Mouse (Mus musculus) megakaryocyte, embryonic 14.5 days (primary cell): ENCODE results near the gene Lrch1. TPM values are rescaled to one million over a fixed set of nuclear protein-coding genes. Genes with fewer than 3 reads are reported as not detected.

Source experiments
- H3K27me3 ChIP-seq: replicated peaks from 2 replicates; pipeline ENCODE3; 2012; ENCODE audit warnings: inconsistent platforms
- H3K36me3 ChIP-seq: replicated peaks from 2 replicates; pipeline ENCODE3; 2012; ENCODE audit warnings: low read length, inconsistent platforms, mixed read lengths
- H3K4me1 ChIP-seq: 2 replicates; pipeline ENCODE4 v1.6.1; 2012; ENCODE audit warnings: inconsistent platforms
- H3K4me3 ChIP-seq: replicated peaks from 2 replicates; pipeline ENCODE3; 2012; ENCODE audit warnings: moderate library complexity, mild to moderate bottlenecking, inconsistent platforms
- H3K9me3 ChIP-seq: 2 replicates; pipeline ENCODE4 v1.6.1; 2012; ENCODE audit warnings: inconsistent platforms
- FLI1 ChIP-seq: IDR thresholded peaks from 2 replicates; pipeline ENCODE4 v1.6.1; 2012; ENCODE audit warnings: low read length, inconsistent platforms, mixed read lengths
- GATA1 ChIP-seq: IDR thresholded peaks from 3 replicates; pipeline ENCODE4 v1.6.1; 2012; ENCODE audit warnings: mixed read lengths, low read length, inconsistent platforms, borderline replicate concordance
- polyA plus RNA-seq: library from polyadenylated mRNA; stranded (reverse); fragments of >175 nt; gene quantifications from 2 replicates; pipeline ENCODE4 v1.2.3, GENCODE M21; 2012; ENCODE audit warnings: low replicate concordance; ENCODE audit not compliant: insufficient read depth

Gene Lrch1
- polyA plus RNA-seq, 1 experiment, result 1.9 TPM

DNA sequence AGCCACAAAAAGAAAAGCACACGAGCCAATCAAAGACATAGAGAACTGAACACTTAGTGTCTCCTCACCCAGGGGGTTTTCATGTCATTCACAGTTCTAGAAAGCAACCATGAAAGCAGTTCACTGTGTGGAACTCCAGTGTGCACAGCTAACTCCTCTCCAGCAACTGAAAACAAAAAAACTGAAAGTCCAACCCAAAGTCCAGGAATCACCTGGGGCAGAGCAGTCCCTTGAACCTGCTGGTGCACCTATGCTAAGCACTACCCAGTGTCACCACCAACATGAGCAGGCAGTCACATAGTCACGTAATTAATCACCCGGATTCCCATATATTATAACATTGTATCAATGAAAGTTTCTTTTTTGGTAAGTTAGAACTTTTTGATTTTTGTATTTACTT, 23.2 kb downstream of the Lrch1 start:
- H3K4me1 ChIP-seq, result peaks cover 13% of the 10 kb centered on the region
- peaks cover 10% of the 10 kb centered on the region for H3K9me3 ChIP-seq
- no peak for TF ChIP-seq GATA1
- no peak for TF ChIP-seq FLI1
- H3K36me3 ChIP-seq, result peaks cover 15% of the 10 kb centered on the region
- H3K4me3 ChIP-seq, result no peak overlapping the region
- no peaks in the 10 kb centered on the region for H3K27me3 ChIP-seq

DNA sequence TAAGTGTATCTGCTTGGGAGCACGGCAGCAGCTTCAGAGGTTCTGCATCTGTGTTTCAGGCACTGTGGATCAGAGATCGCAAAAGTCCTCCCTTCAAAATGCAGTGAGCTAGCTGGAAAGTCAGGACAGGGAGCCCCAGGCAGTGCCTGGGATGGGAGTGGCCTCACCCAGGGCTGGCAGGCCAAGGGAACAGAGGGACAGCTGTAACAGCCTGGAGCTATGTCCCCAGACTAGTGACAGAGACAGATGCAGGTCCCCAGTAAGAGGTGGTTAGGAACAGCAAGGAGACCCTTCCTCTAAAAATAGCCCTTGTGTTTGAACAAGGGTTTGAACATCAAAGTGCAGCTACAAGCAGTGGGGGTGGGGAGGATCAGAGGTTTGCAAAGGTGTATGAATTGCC, 23.6 kb downstream of the Lrch1 start:
- Histone ChIP-seq H3K27me3 (no peaks in the 10 kb centered on the region), H3K36me3 (peaks cover 15% of the 10 kb centered on the region), H3K4me3 (no peak overlapping the region), H3K4me1 (peaks cover 13% of the 10 kb centered on the region), H3K9me3 (peaks cover 10% of the 10 kb centered on the region)
- TF ChIP-seq GATA1 (no peak), FLI1 (no peak)

DNA sequence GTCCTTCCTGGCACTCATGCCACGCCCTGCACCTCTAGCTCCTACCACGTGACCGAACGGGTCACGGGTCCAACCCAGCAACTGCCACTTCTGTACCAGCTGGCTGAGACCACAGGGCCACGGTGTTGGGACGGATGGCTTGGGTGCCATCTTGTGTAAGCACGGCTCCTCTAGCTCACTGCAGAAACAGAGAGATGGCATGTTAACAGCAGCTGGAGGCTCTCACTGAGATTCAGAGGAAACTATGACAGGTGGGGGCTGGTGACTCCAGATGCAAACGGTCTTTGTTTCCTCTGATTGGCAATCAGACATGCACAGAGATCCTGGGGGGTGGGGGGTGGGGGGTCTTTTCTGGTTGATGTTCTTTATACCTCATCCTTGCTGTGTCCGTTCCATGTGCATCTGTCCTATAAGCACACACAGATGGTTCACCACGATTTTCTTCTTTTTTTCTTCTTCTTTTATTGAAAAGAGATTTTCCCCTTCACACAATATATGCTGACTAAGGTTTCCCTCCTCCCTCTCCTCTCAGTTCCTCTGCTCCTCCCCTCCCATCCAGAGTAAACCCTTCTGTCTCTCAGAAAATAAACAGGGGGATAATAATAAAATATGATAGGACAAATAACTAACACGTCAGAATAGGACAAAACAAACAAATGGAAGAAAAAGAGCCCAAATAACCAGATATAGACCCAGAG, 25.5 kb downstream of the Lrch1 start:
- H3K27me3 ChIP-seq, result no peaks in the 10 kb centered on the region
- peaks cover 10% of the 10 kb centered on the region for H3K9me3 ChIP-seq
- TF ChIP-seq GATA1 (no peak), FLI1 (no peak)
- peaks cover 15% of the 10 kb centered on the region for H3K36me3 ChIP-seq
- H3K4me1 ChIP-seq, result peaks cover 27% of the 10 kb centered on the region
- no peak overlapping the region for H3K4me3 ChIP-seq

DNA sequence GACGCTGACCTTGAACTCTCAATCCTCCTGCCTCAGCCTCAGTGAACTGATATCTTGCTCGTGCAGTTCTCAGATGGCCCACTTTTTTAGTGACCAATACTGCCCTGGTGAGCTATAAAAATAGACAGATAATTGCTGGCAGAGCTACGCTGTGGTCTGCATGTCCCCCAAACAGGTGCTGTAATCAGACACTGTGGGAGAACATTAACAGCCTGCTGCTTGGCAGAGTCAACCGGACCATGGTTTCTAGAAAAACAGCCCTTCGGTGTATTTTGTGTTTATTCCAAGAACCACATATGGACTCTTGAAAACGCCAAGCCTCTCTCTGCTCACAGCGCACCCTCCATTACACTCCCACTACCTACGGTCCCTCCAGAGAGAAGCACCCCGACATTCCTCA, 26.2 kb downstream of the Lrch1 start:
- TF ChIP-seq FLI1 (no peak), GATA1 (no peak)
- peaks cover 27% of the 10 kb centered on the region for H3K4me1 ChIP-seq
- H3K36me3 ChIP-seq, result peaks cover 15% of the 10 kb centered on the region
- H3K9me3 ChIP-seq, result peaks cover 10% of the 10 kb centered on the region
- no peaks in the 10 kb centered on the region for H3K27me3 ChIP-seq
- H3K4me3 ChIP-seq, result no peak overlapping the region

DNA sequence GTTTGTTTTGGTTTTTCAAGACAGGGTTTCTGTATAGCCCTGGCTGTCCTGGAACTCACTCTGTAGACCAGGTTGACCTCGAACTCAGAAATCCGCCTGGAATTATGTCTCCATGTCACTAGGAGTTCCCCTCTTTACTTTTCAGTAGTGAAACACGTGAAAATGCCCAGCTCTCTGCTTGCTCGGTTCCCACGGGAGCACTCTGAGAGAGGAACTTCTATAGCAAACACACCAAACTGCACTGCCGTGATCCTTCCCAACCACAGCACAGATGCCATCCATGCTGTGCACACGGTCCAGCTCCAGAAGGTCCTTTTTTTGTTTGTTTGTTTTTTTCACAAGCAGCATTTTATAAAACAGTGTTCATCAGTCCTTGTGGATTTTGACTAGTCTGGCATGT, 28.5 kb downstream of the Lrch1 start:
- Histone ChIP-seq H3K4me1 (peaks cover 27% of the 10 kb centered on the region), H3K9me3 (no peaks in the 10 kb centered on the region), H3K4me3 (no peak overlapping the region), H3K36me3 (peaks cover 2% of the 10 kb centered on the region), H3K27me3 (no peaks in the 10 kb centered on the region)
- TF ChIP-seq GATA1, result no peak
- no peak for TF ChIP-seq FLI1

DNA sequence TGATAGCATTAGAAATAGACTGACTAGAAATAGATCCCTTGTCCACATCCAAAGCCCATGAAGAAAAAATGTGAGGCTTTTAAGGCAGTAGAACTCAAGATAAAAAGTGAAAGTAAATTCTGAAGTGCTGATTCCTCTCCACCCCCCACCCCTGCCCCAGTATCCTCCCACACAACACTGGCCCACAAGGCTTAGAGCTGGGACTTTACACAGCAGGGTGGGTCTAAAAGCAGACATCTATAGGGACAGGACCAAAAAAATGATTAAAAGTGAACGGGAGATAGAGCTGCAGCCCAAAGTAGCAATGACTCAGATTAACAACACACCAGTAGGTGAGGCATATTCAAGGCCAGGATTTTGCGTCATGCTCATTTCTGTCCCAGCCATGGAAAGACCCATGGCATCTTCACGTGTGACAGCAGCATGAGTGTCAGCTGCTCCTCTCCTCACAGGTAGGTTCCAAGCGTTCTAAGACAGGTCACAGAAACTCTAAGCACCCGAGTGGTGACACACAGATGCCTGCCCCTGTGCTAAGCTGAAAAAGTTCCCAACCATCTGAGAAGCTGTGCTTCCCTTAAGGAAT, 29.1 kb downstream of the Lrch1 start:
- Histone ChIP-seq H3K36me3 (peaks cover 2% of the 10 kb centered on the region), H3K4me1 (peaks cover 31% of the 10 kb centered on the region), H3K27me3 (no peaks in the 10 kb centered on the region), H3K4me3 (peak overlapping the region; percentile 57), H3K9me3 (no peaks in the 10 kb centered on the region)
- TF ChIP-seq GATA1, result no peak

DNA sequence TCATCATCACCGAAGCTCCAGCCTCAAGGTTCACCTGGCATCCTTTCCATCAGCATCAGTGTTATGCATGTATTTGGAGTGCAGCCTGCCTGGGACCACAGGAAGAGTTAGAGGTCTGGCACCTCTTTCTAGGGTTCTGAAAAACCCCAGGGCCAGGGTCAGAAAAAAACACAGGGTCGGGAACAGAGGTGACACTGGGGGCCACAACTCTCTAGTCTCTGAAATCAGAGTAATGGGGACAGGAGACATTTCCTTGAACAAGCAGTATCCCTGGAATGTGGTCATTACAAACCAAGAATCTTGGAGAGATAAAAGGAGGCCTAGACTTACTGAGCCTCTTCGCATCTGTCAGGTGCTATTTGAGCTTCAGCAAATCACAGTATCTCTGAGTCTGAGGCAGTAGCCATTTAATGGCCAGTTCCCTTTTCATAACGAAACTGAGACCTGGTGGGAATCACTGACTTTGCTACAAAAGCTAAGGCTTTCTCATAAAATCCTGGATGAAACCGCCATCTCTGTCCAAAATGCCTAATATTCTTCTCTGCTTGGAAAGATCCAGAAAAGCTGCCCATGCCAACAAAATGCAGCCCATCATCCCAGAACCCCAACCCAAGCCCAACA, 30.1 kb downstream of the Lrch1 start:
- no peaks in the 10 kb centered on the region for H3K9me3 ChIP-seq
- TF ChIP-seq FLI1, result no peak
- TF ChIP-seq GATA1, result no peak
- no peak overlapping the region for H3K4me3 ChIP-seq
- peaks cover 31% of the 10 kb centered on the region for H3K4me1 ChIP-seq
- no peaks in the 10 kb centered on the region for H3K27me3 ChIP-seq
- H3K36me3 ChIP-seq, result peaks cover 2% of the 10 kb centered on the region

DNA sequence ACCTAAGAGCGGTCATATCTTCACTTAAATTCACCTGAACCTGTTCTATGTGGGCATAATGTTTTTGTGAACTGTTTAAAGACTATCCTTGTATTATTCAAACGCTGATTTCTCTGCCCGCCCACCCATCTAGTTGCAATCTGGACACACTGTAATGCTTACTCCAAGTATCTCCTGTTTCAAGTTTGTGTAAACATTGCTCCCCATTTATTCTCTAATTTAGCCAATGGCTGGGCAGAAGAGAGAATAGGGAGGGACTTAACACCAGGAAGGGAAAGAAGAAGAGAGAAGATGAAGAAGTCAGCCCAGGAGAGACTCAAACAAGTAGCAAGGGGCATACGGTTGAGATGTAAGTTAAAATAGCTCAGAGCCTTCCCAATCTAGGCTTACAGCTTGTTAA, 31.0 kb downstream of the Lrch1 start:
- H3K4me1 ChIP-seq, result peaks cover 26% of the 10 kb centered on the region
- no peaks in the 10 kb centered on the region for H3K27me3 ChIP-seq
- H3K9me3 ChIP-seq, result no peaks in the 10 kb centered on the region
- no peaks in the 10 kb centered on the region for H3K36me3 ChIP-seq
- TF ChIP-seq FLI1 (no peak), GATA1 (no peak)
- H3K4me3 ChIP-seq, result no peak overlapping the region

DNA sequence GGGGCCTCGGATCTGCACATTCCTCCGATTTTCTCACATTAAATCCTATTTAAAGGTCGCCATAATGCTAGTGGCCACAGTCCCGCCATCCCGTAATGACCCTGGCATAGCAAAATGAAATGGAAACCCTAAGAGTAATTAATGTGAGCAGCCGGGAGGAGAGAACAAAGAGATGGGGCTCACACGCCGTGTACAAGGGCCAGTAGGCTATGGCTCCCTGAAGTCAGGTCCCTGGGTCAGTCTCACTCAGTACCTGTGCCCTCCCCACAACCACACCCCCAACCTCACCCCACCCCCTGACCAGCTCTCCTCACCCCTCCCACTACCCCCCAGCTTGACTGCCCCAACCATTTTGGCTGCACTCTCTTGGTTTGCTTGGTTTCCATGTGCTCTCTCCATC, 31.6 kb downstream of the Lrch1 start:
- peaks cover 32% of the 10 kb centered on the region for H3K4me1 ChIP-seq
- no peaks in the 10 kb centered on the region for H3K36me3 ChIP-seq
- H3K27me3 ChIP-seq, result no peaks in the 10 kb centered on the region
- no peak overlapping the region for H3K4me3 ChIP-seq
- TF ChIP-seq GATA1, result no peak
- no peak for TF ChIP-seq FLI1
- H3K9me3 ChIP-seq, result no peaks in the 10 kb centered on the region

DNA sequence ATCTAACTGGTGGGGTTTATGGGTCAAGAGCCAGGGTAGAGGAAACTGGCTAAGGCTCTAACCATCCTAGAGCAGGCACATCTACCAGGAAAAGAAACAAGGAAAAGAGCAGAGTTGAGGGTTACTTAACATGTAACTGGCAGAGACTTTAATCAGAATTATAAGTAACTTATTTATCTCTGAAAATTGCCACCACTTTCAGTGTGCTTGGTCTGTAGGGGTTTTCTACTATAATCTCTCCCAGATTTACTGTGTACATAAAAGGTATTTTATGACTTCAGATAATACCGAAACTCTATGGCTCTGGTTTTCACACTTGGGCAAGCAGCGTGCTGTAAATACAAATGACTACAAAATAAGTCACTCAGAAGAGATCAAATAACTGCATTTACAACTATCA, 32.0 kb downstream of the Lrch1 start:
- Histone ChIP-seq H3K27me3 (no peaks in the 10 kb centered on the region), H3K4me1 (peaks cover 32% of the 10 kb centered on the region), H3K4me3 (no peak overlapping the region), H3K36me3 (no peaks in the 10 kb centered on the region), H3K9me3 (no peaks in the 10 kb centered on the region)
- TF ChIP-seq FLI1 (no peak), GATA1 (no peak)

DNA sequence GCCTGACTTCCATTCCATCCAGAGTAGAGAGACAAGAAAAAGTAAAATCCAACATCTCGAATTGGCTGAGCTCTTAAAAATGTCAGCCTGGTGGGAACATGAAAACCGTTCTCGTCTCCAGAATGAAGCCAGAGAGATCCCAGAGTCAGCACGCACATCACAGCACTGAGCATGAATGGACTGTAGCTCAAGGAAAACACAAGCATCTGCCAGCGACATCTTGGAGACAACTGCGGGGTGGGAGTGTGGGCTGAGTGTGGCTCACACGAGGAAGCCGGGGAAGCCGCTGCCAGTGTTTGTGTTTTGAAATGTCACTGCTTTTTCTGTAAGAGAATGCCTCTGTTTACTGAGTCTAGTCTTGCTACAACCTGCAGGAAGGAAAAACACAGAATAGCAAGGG, 32.7 kb downstream of the Lrch1 start:
- no peak for TF ChIP-seq GATA1
- TF ChIP-seq FLI1, result no peak
- no peaks in the 10 kb centered on the region for H3K36me3 ChIP-seq
- H3K9me3 ChIP-seq, result no peaks in the 10 kb centered on the region
- peaks cover 32% of the 10 kb centered on the region for H3K4me1 ChIP-seq
- no peak overlapping the region for H3K4me3 ChIP-seq
- H3K27me3 ChIP-seq, result no peaks in the 10 kb centered on the region
